Mouse (Mus musculus) embryonic fibroblast, embryonic 13.5 days (primary cell): ENCODE results near the gene Fam83b.

ENCODE experiments used
- CTCF ChIP-seq: IDR thresholded peaks from 2 replicates; pipeline ENCODE4 v1.5.1; 2011; ENCODE audit warnings: mild to moderate bottlenecking, control low read depth, low read length, moderate library complexity, borderline replicate concordance; ENCODE audit not compliant: insufficient read depth
- POLR2A ChIP-seq: IDR thresholded peaks from 2 replicates; pipeline ENCODE4 v1.6.1; 2011; ENCODE audit warnings: low read depth, mild to moderate bottlenecking, control low read depth, low read length, moderate library complexity

- TF ChIP-seq CTCF (no peak), POLR2A (no peak)
These were observed 47.2 kb upstream of the Fam83b start for GRCm38 (mm10) chr9:76614165-76614564.
